Mouse (Mus musculus): ENCODE measurements at regions not wholly inside any gene's neighbourhood (a gene's known extent, or its start where the extent isn't known, plus 50 kb on each side); places are given as distances from the start of the nearest gene placed in this dataset.

DNA sequence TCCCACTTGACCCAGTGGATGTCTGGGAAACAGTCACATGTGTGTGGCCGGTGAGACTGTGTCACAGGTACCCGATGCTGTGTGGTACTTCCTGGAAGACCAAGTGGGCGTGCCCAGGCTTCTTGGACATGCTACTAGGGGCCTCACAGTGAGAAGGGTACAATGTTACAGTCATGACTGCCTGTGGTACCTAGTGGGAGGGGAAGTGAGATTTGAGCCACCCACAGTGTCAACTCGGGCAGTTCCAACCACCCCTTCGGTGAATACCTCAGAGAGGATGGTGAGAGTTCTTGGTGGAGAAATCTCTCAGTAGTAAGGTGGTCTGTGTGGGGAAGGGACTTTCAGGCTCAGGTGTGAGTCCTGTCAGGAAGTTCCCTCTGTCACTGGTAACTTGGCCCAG lies 90.0 kb downstream of the Gadd45g start (continued):
- no peak for TF ChIP-seq HCFC1 (IDR thresholded peaks at IDR 0.05; ENCODE audit: low read depth, low read length)

DNA sequence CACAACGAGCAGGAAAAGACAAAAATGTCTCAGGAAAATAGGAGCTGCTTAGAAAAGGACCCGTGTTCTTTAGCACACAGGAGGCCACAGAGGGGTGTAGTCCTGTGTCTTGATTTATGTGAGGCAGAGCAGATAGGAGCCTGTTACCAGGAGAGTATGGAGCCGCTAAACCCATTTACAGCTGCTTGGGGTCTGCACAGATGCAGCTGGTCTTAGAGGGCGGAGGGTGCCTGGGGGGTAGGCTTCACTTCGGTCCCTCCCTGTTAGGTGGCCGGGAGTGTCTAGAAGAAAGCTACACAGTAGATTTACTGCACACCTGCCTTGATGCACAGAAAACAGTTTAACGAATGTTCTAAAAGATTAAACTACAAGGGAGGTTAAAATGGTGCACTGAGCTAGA lies 91.4 kb downstream of the Gadd45g start:
- Histone ChIP-seq H3K9ac (ENCODE audit: control insufficient read depth, low read depth, low read length, poor library complexity, severe bottlenecking) (no peak overlapping the region), H3K27ac (ENCODE audit: control insufficient read depth, low read depth, low read length) (no peak overlapping the region), H3K27me3 (ENCODE audit: control insufficient read depth in 1 of 2, insufficient read depth in 2 of 2, low read length in 2 of 2) (no peaks in the 10 kb centered on the region), H3K4me3 (ENCODE audit: control insufficient read depth in 1 of 2, insufficient read depth in 1 of 2, low read depth in 2 of 2, low read length in 2 of 2) (no peak overlapping the region), H3K36me3 (ENCODE audit: control insufficient read depth in 1 of 2, insufficient read depth in 2 of 2, low read length in 2 of 2) (no peaks in the 10 kb centered on the region), H3K9me3 (replicated peaks; ENCODE audit: insufficient read depth, low read length) (no peaks in the 10 kb centered on the region), H3K79me2 (ENCODE audit: control insufficient read depth, insufficient read depth, low read length, poor library complexity) (no peaks in the 10 kb centered on the region), H3K4me1 (ENCODE audit: control insufficient read depth in 1 of 2, insufficient read depth in 2 of 2, low read length in 2 of 2) (no peaks in the 10 kb centered on the region)
- TF ChIP-seq USF2 (IDR thresholded peaks at IDR 0.05; ENCODE audit: borderline replicate concordance in 1 of 2, insufficient read depth in 1 of 2, low read depth in 1 of 2, low read length in 2 of 2) (no peak), MAZ (IDR thresholded peaks at IDR 0.05; ENCODE audit: low read depth, low read length) (no peak), EP300 (IDR thresholded peaks at IDR 0.05; ENCODE audit: low read depth in 1 of 2, low read length in 2 of 2) (no peak), SIN3A (IDR thresholded peaks at IDR 0.05; ENCODE audit: low read length) (no peak), ZMIZ1 (IDR thresholded peaks at IDR 0.05; ENCODE audit: low read depth, low read length) (no peak), TCF12 (IDR thresholded peaks at IDR 0.05; ENCODE audit: low read depth, low read length) (no peak), ZNF384 (IDR thresholded peaks at IDR 0.05; ENCODE audit: low read depth, low read length) (no peak), UBTF (IDR thresholded peaks at IDR 0.05; ENCODE audit: borderline replicate concordance, insufficient read depth, low read depth, low read length) (no peak), SMC3 (IDR thresholded peaks at IDR 0.05; ENCODE audit: low read depth, low read length) (no peak), TBP (IDR thresholded peaks at IDR 0.05; ENCODE audit: low read depth, low read length) (no peak), ZC3H11A (IDR thresholded peaks at IDR 0.05; ENCODE audit: low read depth, low read length) (no peak), CTCF (IDR thresholded peaks at IDR 0.05 in 2 of 3, conservative IDR thresholded peaks at IDR 0.05 in 1 of 3; ENCODE audit: control insufficient read depth in 1 of 3, insufficient read depth in 1 of 3, low read depth in 2 of 3, low read length in 3 of 3, poor library complexity in 1 of 3, severe bottlenecking in 1 of 3) (no peak), KAT2A (conservative IDR thresholded peaks at IDR 0.05; ENCODE audit: low read depth, low read length) (no peak), ZKSCAN1 (IDR thresholded peaks at IDR 0.05; ENCODE audit: low read depth, low read length) (no peak), MYB (IDR thresholded peaks at IDR 0.05; ENCODE audit: low read depth, low read length) (no peak), ELF1 (IDR thresholded peaks at IDR 0.05; ENCODE audit: low read depth, low read length) (no peak), RAD21 (IDR thresholded peaks at IDR 0.05; ENCODE audit: low read depth, low read length) (no peak), HCFC1 (IDR thresholded peaks at IDR 0.05; ENCODE audit: low read depth, low read length) (no peak), BHLHE40 (IDR thresholded peaks at IDR 0.05; ENCODE audit: borderline replicate concordance, low read depth, low read length) (no peak)
- no peak for DNase-seq (ENCODE audit: low read depth, low spot score)

DNA sequence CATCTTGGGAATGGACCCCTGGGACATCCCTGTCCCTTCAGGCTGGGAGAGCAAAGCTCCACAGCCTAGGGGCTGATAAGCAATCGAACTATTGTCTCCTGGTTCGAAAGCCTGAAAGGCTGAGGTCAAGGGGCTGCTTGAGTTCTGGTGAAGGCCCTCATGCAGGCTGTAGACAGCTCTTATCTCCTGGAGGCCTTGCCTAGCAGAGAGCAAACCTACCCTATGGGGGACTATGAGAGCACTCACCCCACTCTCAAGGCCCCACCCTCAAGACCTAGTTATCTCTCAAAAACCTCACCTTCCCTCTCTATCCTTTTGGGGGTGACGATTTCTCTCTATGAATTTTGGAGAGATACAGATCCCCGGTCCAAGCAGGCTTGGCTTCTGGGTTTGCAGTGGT lies 92.8 kb downstream of the Gadd45g start:
- DNase-seq (ENCODE audit: low read depth, low spot score) = no peak
- no peak overlapping the region for H3K4me3 ChIP-seq (ENCODE audit: control insufficient read depth in 1 of 2, insufficient read depth in 1 of 2, low read depth in 2 of 2, low read length in 2 of 2)
- no peak overlapping the region for H3K27ac ChIP-seq (ENCODE audit: control insufficient read depth, low read depth, low read length)
- TF ChIP-seq USF2 (IDR thresholded peaks at IDR 0.05; ENCODE audit: borderline replicate concordance in 1 of 2, insufficient read depth in 1 of 2, low read depth in 1 of 2, low read length in 2 of 2) = no peak
- TF ChIP-seq POLR2AphosphoS5 (IDR thresholded peaks at IDR 0.05; ENCODE audit: borderline replicate concordance, low read depth, low read length) = no peak
- TF ChIP-seq TCF12 (IDR thresholded peaks at IDR 0.05; ENCODE audit: low read depth, low read length) = no peak
- no peak for TF ChIP-seq NRF1 (IDR thresholded peaks at IDR 0.05; ENCODE audit: insufficient read depth, low read depth, low read length, poor library complexity, severe bottlenecking)
- TF ChIP-seq ELF1 (IDR thresholded peaks at IDR 0.05; ENCODE audit: low read depth, low read length) = no peak
- H3K79me2 ChIP-seq (ENCODE audit: control insufficient read depth, insufficient read depth, low read length, poor library complexity) = no peaks in the 10 kb centered on the region
- no peaks in the 10 kb centered on the region for H3K36me3 ChIP-seq (ENCODE audit: control insufficient read depth in 1 of 2, insufficient read depth in 2 of 2, low read length in 2 of 2)
- no peaks in the 10 kb centered on the region for H3K4me1 ChIP-seq (ENCODE audit: control insufficient read depth in 1 of 2, insufficient read depth in 2 of 2, low read length in 2 of 2)
- H3K9me3 ChIP-seq (replicated peaks; ENCODE audit: insufficient read depth, low read length) = no peaks in the 10 kb centered on the region
- no peaks in the 10 kb centered on the region for H3K27me3 ChIP-seq (ENCODE audit: control insufficient read depth in 1 of 2, insufficient read depth in 2 of 2, low read length in 2 of 2)
- H3K9ac ChIP-seq (ENCODE audit: control insufficient read depth, low read depth, low read length, poor library complexity, severe bottlenecking) = no peak overlapping the region

Measured in MEL (cell line).